Comparison of ENCODE assay signal across 8 mouse cellular contexts in genomic region chr9:91364127-91364970, GRCm38 (mm10). TPM values are rescaled to one million over a fixed set of nuclear protein-coding genes. Genes with fewer than 3 reads are reported as not detected.
DNase-seq lines count a peak whose midpoint lies in the region; ATAC-seq and TF ChIP-seq lines count a peak whose summit lies in the region.

No protein-coding gene starts in this region.

- H3K4me1 ChIP-seq in hindbrain, embryonic 11.5 days (replicated peaks; ENCODE audit: control insufficient read depth, insufficient read depth, low read length): no peaks in the 10 kb centered on the region
- H3K4me1 ChIP-seq in midbrain, embryonic 11.5 days (ENCODE audit: control insufficient read depth, insufficient read depth, low read length): no peaks in the 10 kb centered on the region

- H3K9ac ChIP-seq in hindbrain, embryonic 11.5 days (ENCODE audit: low read depth, low read length): peak overlapping the region; percentile 96
- H3K9ac ChIP-seq in midbrain, embryonic 11.5 days (ENCODE audit: low read length): peak overlapping the region; percentile 94

- DNase-seq in layer of hippocampus, adult 2 months (ENCODE audit: low spot score in 2 of 2): no peak
- no peak for DNase-seq in layer of hippocampus, adult 9-11 months
- DNase-seq in cerebellum, postnatal 10 days: peak; percentile 82 to 83
- DNase-seq in hindbrain, embryonic 11.5 days (ENCODE audit: low spot score): peak; percentile 76
- DNase-seq in midbrain, embryonic 11.5 days (ENCODE audit: low spot score, missing footprints): peak; percentile 98
- DNase-seq in right cerebral cortex, postnatal 36 days (ENCODE audit: low spot score in 2 of 2): no peak
- no peak for DNase-seq in layer of hippocampus, adult 9-10 months (ENCODE audit: low spot score)
- no peak for DNase-seq in thymus, postnatal 4 days

- peaks cover 54% of the 10 kb centered on the region for H3K27me3 ChIP-seq in hindbrain, embryonic 11.5 days (ENCODE audit: control insufficient read depth, insufficient read depth, low read length)
- H3K27me3 ChIP-seq in midbrain, embryonic 11.5 days (ENCODE audit: control insufficient read depth, insufficient read depth, low read length): peaks cover 58% of the 10 kb centered on the region

- TF ChIP-seq CTCF in layer of hippocampus, adult 2 months (conservative IDR thresholded peaks at IDR 0.05): no peak

- WGBS in hindbrain, embryonic 11.5 days: under 1% methylated on average over 77 of the region's 77 CpGs
- WGBS in midbrain, embryonic 11.5 days: under 1% methylated on average over 77 of the region's 77 CpGs

- H3K4me3 ChIP-seq in layer of hippocampus, adult 2 months: peak overlapping the region; percentile 49
- peak overlapping the region; percentile 79 for H3K4me3 ChIP-seq in hindbrain, embryonic 11.5 days (ENCODE audit: low read depth, low read length)
- peak overlapping the region; percentile 71 for H3K4me3 ChIP-seq in midbrain, embryonic 11.5 days (ENCODE audit: low read depth, low read length)

- H3K36me3 ChIP-seq in hindbrain, embryonic 11.5 days (ENCODE audit: control insufficient read depth, insufficient read depth, low read length): no peaks in the 10 kb centered on the region
- H3K36me3 ChIP-seq in midbrain, embryonic 11.5 days (ENCODE audit: control insufficient read depth, insufficient read depth, low read length): peaks cover 2% of the 10 kb centered on the region; the same call in 1 of the 2 replicates

- H3K9me3 ChIP-seq in hindbrain, embryonic 11.5 days (ENCODE audit: control insufficient read depth, low read length): no peaks in the 10 kb centered on the region
- no peaks in the 10 kb centered on the region for H3K9me3 ChIP-seq in midbrain, embryonic 11.5 days (ENCODE audit: control insufficient read depth, low read length)

- ATAC-seq in hindbrain, embryonic 11.5 days (ENCODE audit: low FRiP score): peak; percentile 11; the same call in 1 of the 2 replicates
- ATAC-seq in midbrain, embryonic 11.5 days (ENCODE audit: low FRiP score): peak; percentile 20

- H3K27ac ChIP-seq in layer of hippocampus, adult 2 months: peak overlapping the region; percentile 48
- peak overlapping the region; percentile 96 for H3K27ac ChIP-seq in hindbrain, embryonic 11.5 days (ENCODE audit: low read depth, low read length)
- peak overlapping the region; percentile 91 for H3K27ac ChIP-seq in midbrain, embryonic 11.5 days (ENCODE audit: low read depth, low read length)

- peak overlapping the region; percentile 44 for H3K4me2 ChIP-seq in hindbrain, embryonic 11.5 days (replicated peaks; ENCODE audit: low read depth, low read length)
- peak overlapping the region; percentile 49 for H3K4me2 ChIP-seq in midbrain, embryonic 11.5 days

RNA-seq across cellular contexts. Expression of gene Zic1, which starts 1.3 kb away (rescaled TPM):
- total RNA-seq in layer of hippocampus, adult 2 months (2021): 10 to 100 TPM; 12.1 to 18.4 TPM
- polyA plus RNA-seq in hindbrain, embryonic 11.5 days (2014; fragmentation: Nextera tagmentation; extraction: Ambion mirVana): 18.2 and 23.8 TPM in 2 replicates
- 13.7 and 14.8 TPM in 2 replicates for polyA plus RNA-seq in midbrain, embryonic 11.5 days (2014; fragmentation: Nextera tagmentation; extraction: Ambion mirVana)

RNA-seq across cellular contexts. Expression of gene Zic4, which starts 2.1 kb away (rescaled TPM):
- 1 to 10 TPM; 2.8 to 3.3 TPM for total RNA-seq in layer of hippocampus, adult 2 months (2021)
- polyA plus RNA-seq in hindbrain, embryonic 11.5 days (2014; fragmentation: Nextera tagmentation; extraction: Ambion mirVana): 32.8 and 36.5 TPM in 2 replicates
- 41.7 and 42.5 TPM in 2 replicates for polyA plus RNA-seq in midbrain, embryonic 11.5 days (2014; fragmentation: Nextera tagmentation; extraction: Ambion mirVana)

Comparison
In these comparisons a context has a peak if more than half of its experiments do, and no peak if none do; other contexts are left out.
1. DNase-seq: peak in cerebellum, postnatal 10 days (2 of 2), hindbrain, embryonic 11.5 days (single experiment) and midbrain, embryonic 11.5 days (single experiment); none in layer of hippocampus, adult 2 months (0 of 2), layer of hippocampus, adult 9-11 months (single experiment), right cerebral cortex, postnatal 36 days (0 of 2), layer of hippocampus, adult 9-10 months (single experiment) and thymus, postnatal 4 days (single experiment).
2. Peak in every context shown above with its lines, with median percentiles within 50 percentile points of each other: H3K27ac ChIP-seq and H3K4me3 ChIP-seq.